Mouse (Mus musculus) spleen, embryonic (tissue): ENCODE data around the gene Gm10477.
"Not testable (repeated sequence)": the region's sequence is repeated elsewhere in the genome, so short reads cannot be mapped to it uniquely, and the experiment has no call there.

ENCODE experiments used
- CTCF ChIA-PET: fragments of 350-600 bp; sonication (Branson Sonifier 250); formaldehyde crosslinking; loops from one replicate; lab custom pipeline; 2022; lab: Charles Lee

The Gm10477 gene

GRCm38 (mm10) chrX:56524442-56524841, at the start of gene Gm10477:
Gm10477 (plus strand) TSS chrX:56524742.
- CTCF ChIA-PET, result not testable (repeated sequence)

GRCm38 (mm10) chrX:56477553-56477952, 47.0 kb upstream of the Gm10477 start:
- CTCF ChIA-PET, result interaction anchor here (0.8 kb wide), 1 partner anchor 50 kb away, joined by 3 read pairs; no protein-coding TSS in a partner anchor

GRCm38 (mm10) chrX:56481906-56482305, 42.6 kb upstream of the Gm10477 start:
- CTCF ChIA-PET, result no interaction called here

- CTCF ChIA-PET, result interaction anchor here (0.6 to 1.3 kb wide), 2 partner anchors 58 to 62 kb away, joined by 3 to 4 read pairs; no protein-coding TSS in a partner anchor
These were observed 34.8 kb upstream of the Gm10477 start for GRCm38 (mm10) chrX:56489758-56490157.

GRCm38 (mm10) chrX:56497241-56497640, 27.3 kb upstream of the Gm10477 start:
- CTCF ChIA-PET, result no interaction called here

GRCm38 (mm10) chrX:56531266-56531665, 6.7 kb downstream of the Gm10477 start:
- CTCF ChIA-PET, result no interaction called here

- CTCF ChIA-PET, result no interaction called here
These were observed 12.6 kb downstream of the Gm10477 start for GRCm38 (mm10) chrX:56537162-56537561.

- CTCF ChIA-PET, result no interaction called here
These were observed 25.0 kb downstream of the Gm10477 start, which contains the start of gene Gm648 for GRCm38 (mm10) chrX:56549506-56549905. Gm648 (minus strand) TSS chrX:56549606.

GRCm38 (mm10) chrX:56553584-56553983, 29.0 kb downstream of the Gm10477 start:
- CTCF ChIA-PET, result no interaction called here

GRCm38 (mm10) chrX:56572465-56572864, 47.9 kb downstream of the Gm10477 start:
- CTCF ChIA-PET, result no interaction called here
